In genomic region chr10:108332571-108333541, GRCm38 (mm10) we compare ENCODE assay signal across 8 mouse cellular contexts. TPM values are rescaled to one million over a fixed set of nuclear protein-coding genes. Genes with fewer than 3 reads are reported as not detected.
DNase-seq lines count a peak whose midpoint lies in the region; ATAC-seq and TF ChIP-seq lines count a peak whose summit lies in the region.

No protein-coding gene starts in this region.

- H3K36me3 ChIP-seq in E14TG2a.4 (ENCODE audit: insufficient read depth, low read length), result peaks cover 27% of the 10 kb centered on the region
- no peaks in the 10 kb centered on the region for H3K36me3 ChIP-seq in embryonic facial prominence, embryonic 13.5 days
- no peaks in the 10 kb centered on the region for H3K36me3 ChIP-seq in heart, embryonic 15.5 days
- H3K36me3 ChIP-seq in kidney, postnatal 0 days (ENCODE audit: insufficient read depth, low read length), result no peaks in the 10 kb centered on the region
- no peaks in the 10 kb centered on the region for H3K36me3 ChIP-seq in lung, embryonic 15.5 days

- TF ChIP-seq CTCF in E14TG2a.4 (conservative IDR thresholded peaks at IDR 0.05; ENCODE audit: low read length), result no peak
- TF ChIP-seq CTCF in kidney, postnatal 0 days (IDR thresholded peaks at IDR 0.05; ENCODE audit: low read depth), result peak; percentile 60

- ATAC-seq in embryonic facial prominence, embryonic 13.5 days (ENCODE audit: insufficient number of reproducible peaks, insufficient read depth, low FRiP score, low TSS enrichment, low read depth), result peak; percentile 13
- ATAC-seq in heart, embryonic 15.5 days (replicated peaks; ENCODE audit: insufficient number of reproducible peaks, insufficient read depth, low FRiP score, low read depth), result peak; percentile 63
- peak; percentile 65 for ATAC-seq in kidney, postnatal 0 days (replicated peaks; ENCODE audit: low FRiP score, low read depth)
- ATAC-seq in lung, embryonic 15.5 days (ENCODE audit: borderline replicate concordance, extremely low read depth, low FRiP score, low TSS enrichment), result peak; percentile 49
- ATAC-seq in monocyte, adult 5-6 weeks (replicated peaks; ENCODE audit: insufficient number of reproducible peaks, low FRiP score, low TSS enrichment, poor library complexity, severe bottlenecking), result no peak

- DNase-seq in adrenal gland, postnatal 36 days, result peak; percentile 62 to 76
- DNase-seq in kidney, postnatal 0 days (ENCODE audit: low spot score), result peak; percentile 82
- DNase-seq in ovary, postnatal 14 days (ENCODE audit: low spot score), result peak; percentile 46

- H3K4me3 ChIP-seq in E14TG2a.4 (replicated peaks; ENCODE audit: low read length), result peak overlapping the region; percentile 96
- H3K4me3 ChIP-seq in embryonic facial prominence, embryonic 13.5 days, result peak overlapping the region; percentile 79
- H3K4me3 ChIP-seq in heart, embryonic 15.5 days, result peak overlapping the region; percentile 94
- H3K4me3 ChIP-seq in kidney, postnatal 0 days (replicated peaks; ENCODE audit: low read depth, low read length), result peak overlapping the region; percentile 90
- peak overlapping the region; percentile 75 for H3K4me3 ChIP-seq in lung, embryonic 15.5 days

- WGBS in embryonic facial prominence, embryonic 13.5 days, result under 1% methylated on average over 118 of the region's 129 CpGs
- under 1% methylated on average over 123 of the region's 129 CpGs for WGBS in heart, embryonic 15.5 days
- under 1% methylated on average over 74 of the region's 129 CpGs for WGBS in kidney, postnatal 0 days
- under 1% methylated on average over 59 of the region's 129 CpGs for WGBS in lung, embryonic 15.5 days

- H3K4me1 ChIP-seq in E14TG2a.4 (replicated peaks; ENCODE audit: low read depth, low read length), result peaks cover 42% of the 10 kb centered on the region
- peaks cover 3% of the 10 kb centered on the region; the same call in 1 of the 2 replicates for H3K4me1 ChIP-seq in embryonic facial prominence, embryonic 13.5 days
- peaks cover 17% of the 10 kb centered on the region for H3K4me1 ChIP-seq in heart, embryonic 15.5 days (replicated peaks)
- H3K4me1 ChIP-seq in kidney, postnatal 0 days (replicated peaks; ENCODE audit: insufficient read depth, low read length), result peaks cover 12% of the 10 kb centered on the region; the same call in 1 of the 2 replicates
- peaks cover 13% of the 10 kb centered on the region for H3K4me1 ChIP-seq in lung, embryonic 15.5 days

- H3K9me3 ChIP-seq in E14TG2a.4 (ENCODE audit: low read length), result no peaks in the 10 kb centered on the region
- no peaks in the 10 kb centered on the region for H3K9me3 ChIP-seq in embryonic facial prominence, embryonic 13.5 days
- H3K9me3 ChIP-seq in heart, embryonic 15.5 days (replicated peaks), result no peaks in the 10 kb centered on the region
- no peaks in the 10 kb centered on the region for H3K9me3 ChIP-seq in kidney, postnatal 0 days (replicated peaks; ENCODE audit: low read length)
- H3K9me3 ChIP-seq in lung, embryonic 15.5 days, result no peaks in the 10 kb centered on the region

- H3K4me2 ChIP-seq in embryonic facial prominence, embryonic 13.5 days, result peak overlapping the region; percentile 92
- H3K4me2 ChIP-seq in heart, embryonic 15.5 days, result peak overlapping the region; percentile 85
- H3K4me2 ChIP-seq in kidney, postnatal 0 days (ENCODE audit: low read length), result peak overlapping the region; percentile 76
- peak overlapping the region; percentile 78 for H3K4me2 ChIP-seq in lung, embryonic 15.5 days

- peak overlapping the region; percentile 80 for H3K9ac ChIP-seq in embryonic facial prominence, embryonic 13.5 days
- peak overlapping the region; percentile 82 for H3K9ac ChIP-seq in heart, embryonic 15.5 days
- peak overlapping the region; percentile 88 for H3K9ac ChIP-seq in kidney, postnatal 0 days (ENCODE audit: low read depth, low read length)
- peak overlapping the region; percentile 76 for H3K9ac ChIP-seq in lung, embryonic 15.5 days

- peak overlapping the region; percentile 79 for H3K27ac ChIP-seq in embryonic facial prominence, embryonic 13.5 days
- peak overlapping the region; percentile 70 for H3K27ac ChIP-seq in heart, embryonic 15.5 days
- H3K27ac ChIP-seq in kidney, postnatal 0 days, result peak overlapping the region; percentile 96
- peak overlapping the region; percentile 92 for H3K27ac ChIP-seq in lung, embryonic 15.5 days

- H3K27me3 ChIP-seq in E14TG2a.4 (ENCODE audit: insufficient read depth, low read length), result peaks cover 8% of the 10 kb centered on the region
- H3K27me3 ChIP-seq in embryonic facial prominence, embryonic 13.5 days, result peaks cover 24% of the 10 kb centered on the region
- peaks cover 14% of the 10 kb centered on the region for H3K27me3 ChIP-seq in heart, embryonic 15.5 days
- no peaks in the 10 kb centered on the region for H3K27me3 ChIP-seq in kidney, postnatal 0 days (ENCODE audit: insufficient read depth, low read length)
- H3K27me3 ChIP-seq in lung, embryonic 15.5 days, result no peaks in the 10 kb centered on the region

RNA-seq across cellular contexts. Expression of gene Pawr, which starts 0.9 kb away (rescaled TPM):
- 10 to 100 TPM; 10.7 to 13.0 TPM for total RNA-seq in adrenal gland, postnatal 36 days (2021)
- polyA plus RNA-seq in embryonic facial prominence, embryonic 13.5 days (2015; fragmentation: Nextera tagmentation; extraction: Ambion mirVana), result 5.8 and 6.3 TPM in 2 replicates
- polyA plus RNA-seq in heart, embryonic 15.5 days (2015; fragmentation: Nextera tagmentation; extraction: Ambion mirVana), result 7.2 and 8.9 TPM in 2 replicates
- 21.0 and 28.5 TPM in 2 replicates for polyA plus RNA-seq in kidney, postnatal 0 days (2015; fragmentation: Nextera tagmentation; extraction: Ambion mirVana)
- polyA plus RNA-seq in lung, embryonic 15.5 days (2015; fragmentation: Nextera tagmentation; extraction: Ambion mirVana), result 20.8 and 21.0 TPM in 2 replicates
- total RNA-seq in monocyte, adult 5-6 weeks (2017), result 0.21 to 0.97 TPM (median 0.29 TPM) in 3 replicates
